Mouse (Mus musculus): ENCODE results near the gene Vwa8.

- no peak for TF ChIP-seq POLR2A (IDR thresholded peaks at IDR 0.05; ENCODE audit: low read depth, low read length)
- no peak for TF ChIP-seq CTCF (IDR thresholded peaks at IDR 0.05; ENCODE audit: extremely low read depth, insufficient read length, insufficient replicate concordance, low read depth, low read length)
Observed at GRCm38 (mm10) chr14:78983104-78983503, 134.3 kb downstream of the Vwa8 start.

Data from small intestine, adult 2 months (tissue).